Mouse (Mus musculus) heart, embryonic 15.5 days (tissue): ENCODE results near the gene Rtel1. TPM values are rescaled to one million over a fixed set of nuclear protein-coding genes. Genes with fewer than 3 reads are reported as not detected.

Experiments
- ATAC-seq: fragments of 200-750 bp; cut with Nextera tagmentation; replicated peaks from 2 replicates; pipeline ENCODE4 v1.8.0; 2017; ENCODE audit warnings: low read depth, moderate TSS enrichment; ENCODE audit not compliant: insufficient number of reproducible peaks, insufficient read depth, low FRiP score
- H3K27ac ChIP-seq: fragments of 300-500 bp; sonication (generic); 2 replicates; pipeline ENCODE4 v1.5.1; 2015; ENCODE audit warnings: mild to moderate bottlenecking, inconsistent platforms
- H3K27me3 ChIP-seq: fragments of 300-500 bp; sonication (generic); 2 replicates; pipeline ENCODE4 v1.6.1; 2015; ENCODE audit warnings: inconsistent platforms
- H3K36me3 ChIP-seq: fragments of 300-500 bp; sonication (generic); 2 replicates; pipeline ENCODE4 v1.6.1; 2015; ENCODE audit warnings: mild to moderate bottlenecking, inconsistent platforms
- H3K4me1 ChIP-seq: fragments of 300-500 bp; sonication (generic); replicated peaks from 2 replicates; pipeline ENCODE4 v1.6.1; 2015; ENCODE audit warnings: inconsistent platforms
- H3K4me2 ChIP-seq: fragments of 300-500 bp; sonication (generic); 2 replicates; pipeline ENCODE4 v1.6.1; 2015; ENCODE audit warnings: inconsistent platforms, mild to moderate bottlenecking, moderate library complexity
- H3K4me3 ChIP-seq: fragments of 300-500 bp; sonication (generic); 2 replicates; pipeline ENCODE4 v1.5.1; 2015; ENCODE audit warnings: mild to moderate bottlenecking, inconsistent platforms
- H3K9ac ChIP-seq: fragments of 300-500 bp; sonication (generic); 2 replicates; pipeline ENCODE4 v1.6.1; 2015; ENCODE audit warnings: mild to moderate bottlenecking, inconsistent platforms
- H3K9me3 ChIP-seq: fragments of 300-500 bp; sonication (generic); replicated peaks from 2 replicates; pipeline ENCODE4 v1.6.1; 2016; ENCODE audit warnings: inconsistent platforms
- WGBS: fragments of 180-500 bp; shearing (Covaris S2); methylation state at CpG from one replicate; pipeline ENCODE4 v1.1.7; 2015; ENCODE audit warnings: mixed read lengths; 5-methylcytosine and 5-hydroxymethylcytosine counted together
- polyA plus RNA-seq: library from polyadenylated mRNA; unstranded; fragments of >200 nt; fragmentation: Nextera tagmentation; extraction: Ambion mirVana; gene quantifications from 2 replicates; pipeline ENCODE4 v1.2.1, GENCODE M21; 2015

Rtel1 gene
- polyA plus RNA-seq, 1 experiment from 2014 or later, result 18.0 TPM

DNA sequence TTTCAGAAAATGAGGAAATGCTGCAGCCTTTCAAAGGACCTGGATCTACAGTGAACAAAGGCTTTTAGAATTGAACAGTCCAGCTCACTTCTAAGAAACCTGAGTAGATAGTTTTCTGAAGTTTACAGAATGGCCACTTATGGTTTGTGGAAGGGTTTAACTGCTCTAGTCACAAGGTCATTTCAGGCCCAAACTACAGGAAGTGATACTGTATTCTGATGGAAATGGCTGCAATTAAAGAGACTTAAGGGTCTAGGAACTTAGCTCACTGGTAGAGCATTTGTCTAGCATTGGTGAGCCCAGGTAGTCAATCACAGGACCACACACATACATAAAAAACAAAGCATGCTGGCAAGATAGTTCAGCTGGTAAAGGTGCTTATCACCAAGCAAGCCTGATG lies 13.0 kb downstream of the Rtel1 start:
- Histone ChIP-seq H3K9ac (no peak overlapping the region), H3K9me3 (no peaks in the 10 kb centered on the region), H3K27me3 (no peaks in the 10 kb centered on the region), H3K4me2 (no peak overlapping the region), H3K27ac (no peak overlapping the region), H3K36me3 (peaks cover 68% of the 10 kb centered on the region), H3K4me3 (no peak overlapping the region), H3K4me1 (0 out of 2 replicates have a peak, but pooled peaks cover 2% of the 10 kb centered on the region)
- no peak for ATAC-seq

DNA sequence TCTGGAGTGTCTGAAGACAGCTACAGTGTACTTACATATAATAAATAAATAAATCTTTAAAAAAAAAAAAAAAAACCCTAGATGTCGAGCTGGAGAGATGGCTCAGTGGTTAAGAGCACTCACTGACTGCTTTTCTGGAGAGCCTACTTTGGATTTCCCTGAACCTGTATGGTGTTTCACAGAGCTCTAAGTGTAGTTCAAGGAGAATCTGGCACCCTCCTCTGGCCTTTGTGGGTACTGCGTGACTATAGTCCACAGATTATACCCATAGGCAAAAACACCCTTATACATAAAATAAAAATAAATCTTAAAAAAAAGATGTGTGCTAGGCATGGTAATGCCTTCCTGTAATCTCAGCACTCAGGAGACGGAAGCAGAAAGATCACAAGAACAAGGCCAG lies 14.5 kb downstream of the Rtel1 start:
- H3K4me2 ChIP-seq, result no peak overlapping the region
- 0 out of 2 replicates have a peak, but pooled peaks cover 2% of the 10 kb centered on the region for H3K4me1 ChIP-seq
- H3K27ac ChIP-seq, result no peak overlapping the region
- ATAC-seq, result no peak
- H3K36me3 ChIP-seq, result peaks cover 64% of the 10 kb centered on the region
- no peak overlapping the region for H3K4me3 ChIP-seq
- H3K9me3 ChIP-seq, result no peaks in the 10 kb centered on the region
- H3K27me3 ChIP-seq, result no peaks in the 10 kb centered on the region
- H3K9ac ChIP-seq, result no peak overlapping the region
- 69% methylated on average over 3 of the region's 3 CpGs for WGBS

DNA sequence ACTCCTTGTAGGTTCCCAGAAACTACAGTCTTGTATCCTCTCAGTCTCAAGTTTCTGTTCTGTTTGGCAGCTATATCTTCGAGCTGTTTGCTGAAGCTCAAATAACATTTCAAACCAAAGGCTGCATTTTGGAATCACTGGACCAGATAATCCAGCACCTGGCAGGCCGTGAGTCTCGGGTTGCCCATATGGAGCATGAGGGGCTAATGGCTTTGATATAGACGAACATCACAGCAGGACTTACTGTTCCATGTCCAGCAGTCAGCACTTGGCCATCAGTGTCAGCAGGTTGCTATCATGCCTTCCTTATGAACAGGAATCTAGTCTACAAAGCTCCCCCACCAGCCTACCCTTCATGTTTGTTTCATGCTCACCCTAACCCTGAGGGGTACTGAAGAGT lies 20.9 kb downstream of the Rtel1 start:
- Histone ChIP-seq H3K27me3 (no peaks in the 10 kb centered on the region), H3K9ac (no peak overlapping the region), H3K4me1 (peaks cover 14% of the 10 kb centered on the region), H3K27ac (no peak overlapping the region), H3K4me2 (no peak overlapping the region), H3K4me3 (no peak overlapping the region), H3K36me3 (peaks cover 55% of the 10 kb centered on the region), H3K9me3 (no peaks in the 10 kb centered on the region)
- ATAC-seq, result no peak
- WGBS, result 82% methylated on average over 4 of the region's 4 CpGs

DNA sequence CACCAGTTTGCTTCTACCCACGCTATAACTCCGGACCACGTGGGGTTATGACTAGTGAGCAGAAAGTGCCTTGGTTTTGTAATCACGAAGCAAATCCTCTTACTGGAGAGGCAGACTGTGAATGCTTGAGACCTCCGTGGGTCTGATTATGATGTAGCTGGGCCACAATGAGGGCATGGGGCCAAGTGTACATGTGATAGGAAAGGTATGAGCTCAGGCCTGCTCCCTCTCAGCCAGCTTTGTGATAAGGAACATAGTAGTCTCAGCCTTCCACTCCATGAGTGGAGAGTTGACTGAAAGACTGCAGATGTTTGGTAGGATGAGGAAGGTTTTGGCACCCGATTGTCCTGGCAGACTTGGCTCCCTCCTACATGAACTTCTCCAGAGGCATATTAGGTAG lies 23.2 kb downstream of the Rtel1 start:
- peak; percentile 75; the same call in 1 of the 2 replicates for ATAC-seq
- H3K9me3 ChIP-seq, result no peaks in the 10 kb centered on the region
- peaks cover 49% of the 10 kb centered on the region for H3K36me3 ChIP-seq
- peak overlapping the region; percentile 62 for H3K27ac ChIP-seq
- H3K4me1 ChIP-seq, result peaks cover 14% of the 10 kb centered on the region
- H3K4me3 ChIP-seq, result no peak overlapping the region
- 36% methylated on average over 6 of the region's 6 CpGs for whole genome bisulfite sequencing
- no peaks in the 10 kb centered on the region for H3K27me3 ChIP-seq
- no peak overlapping the region for H3K4me2 ChIP-seq
- H3K9ac ChIP-seq, result no peak overlapping the region

DNA sequence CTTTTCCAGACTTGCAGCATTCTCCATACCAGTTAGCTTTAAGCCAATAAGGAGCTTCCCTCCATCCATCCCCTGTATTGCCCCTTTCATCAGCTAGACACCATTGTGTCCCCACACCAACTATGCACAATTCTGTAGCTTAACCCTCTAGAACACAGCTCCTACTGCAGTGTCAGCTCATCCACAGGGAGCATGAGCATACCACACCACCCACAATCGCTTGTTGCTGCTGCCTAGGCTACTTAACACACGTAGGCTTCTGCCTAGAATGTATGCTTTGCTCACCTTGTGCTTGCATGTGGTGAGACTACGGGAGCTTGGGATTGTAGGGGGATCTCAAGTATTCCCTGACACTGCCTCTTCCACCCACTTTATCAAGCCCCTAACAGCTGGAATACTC lies 37.2 kb downstream of the Rtel1 start:
- Histone ChIP-seq H3K27ac (no peak overlapping the region), H3K4me3 (no peak overlapping the region), H3K9ac (no peak overlapping the region), H3K27me3 (no peaks in the 10 kb centered on the region), H3K9me3 (no peaks in the 10 kb centered on the region), H3K4me2 (no peak overlapping the region), H3K36me3 (peaks cover 73% of the 10 kb centered on the region), H3K4me1 (no peaks in the 10 kb centered on the region)
- ATAC-seq, result no peak
- 79% methylated on average over 3 of the region's 3 CpGs for WGBS

DNA sequence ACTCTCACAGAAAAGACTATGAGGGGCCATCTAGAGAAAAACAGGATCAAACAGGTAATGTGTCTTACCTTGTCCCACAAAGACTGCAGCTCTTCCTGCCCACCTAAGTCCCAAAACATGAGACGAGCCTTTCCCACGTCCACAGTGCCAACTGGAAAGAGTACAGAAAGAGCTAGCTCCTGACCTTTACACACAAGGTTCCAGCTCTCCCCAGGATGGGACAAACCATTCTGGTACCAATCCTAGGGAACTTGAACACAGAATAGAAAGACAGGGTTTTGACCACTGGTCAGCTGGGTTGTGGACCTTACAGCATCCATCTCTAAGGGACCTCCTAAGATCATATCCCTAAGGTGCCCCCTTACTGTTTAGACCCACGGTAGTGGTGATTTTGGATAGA lies 44.4 kb downstream of the Rtel1 start:
- Histone ChIP-seq H3K4me1 (peaks cover 30% of the 10 kb centered on the region), H3K4me3 (peak overlapping the region; percentile 86), H3K27me3 (no peaks in the 10 kb centered on the region), H3K4me2 (peak overlapping the region; percentile 88), H3K27ac (no peak overlapping the region), H3K9me3 (no peaks in the 10 kb centered on the region), H3K9ac (peak overlapping the region; percentile 75), H3K36me3 (peaks cover 30% of the 10 kb centered on the region)
- WGBS, result 74% methylated on average over 3 of the region's 3 CpGs
- ATAC-seq, result no peak

DNA sequence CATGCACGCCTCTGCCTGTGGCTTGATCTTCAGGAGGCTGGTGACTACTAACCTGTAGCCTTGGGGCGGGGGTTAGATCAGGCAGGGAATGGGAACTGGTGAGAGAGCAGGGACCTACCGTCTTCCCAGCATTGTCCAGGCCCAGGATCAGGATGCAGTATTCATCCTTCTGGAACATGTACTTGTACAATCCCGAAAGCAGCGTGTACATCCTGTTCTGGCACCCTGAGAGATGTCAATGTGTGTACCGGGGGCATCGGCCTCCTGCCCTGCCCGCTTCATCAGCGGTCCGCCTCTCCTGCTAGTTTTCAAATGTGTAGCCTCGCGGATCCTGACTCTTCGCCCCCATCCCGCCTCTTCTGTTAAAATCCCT lies 44.9 kb downstream of the Rtel1 start:
- Histone ChIP-seq H3K9ac (peak overlapping the region; percentile 75), H3K4me3 (peak overlapping the region; percentile 86), H3K4me2 (peak overlapping the region; percentile 88), H3K27me3 (no peaks in the 10 kb centered on the region), H3K4me1 (peaks cover 30% of the 10 kb centered on the region), H3K9me3 (no peaks in the 10 kb centered on the region), H3K27ac (peak overlapping the region; percentile 87), H3K36me3 (peaks cover 25% of the 10 kb centered on the region)
- ATAC-seq, result no peak
- 7% methylated on average over 14 of the region's 14 CpGs for WGBS

DNA sequence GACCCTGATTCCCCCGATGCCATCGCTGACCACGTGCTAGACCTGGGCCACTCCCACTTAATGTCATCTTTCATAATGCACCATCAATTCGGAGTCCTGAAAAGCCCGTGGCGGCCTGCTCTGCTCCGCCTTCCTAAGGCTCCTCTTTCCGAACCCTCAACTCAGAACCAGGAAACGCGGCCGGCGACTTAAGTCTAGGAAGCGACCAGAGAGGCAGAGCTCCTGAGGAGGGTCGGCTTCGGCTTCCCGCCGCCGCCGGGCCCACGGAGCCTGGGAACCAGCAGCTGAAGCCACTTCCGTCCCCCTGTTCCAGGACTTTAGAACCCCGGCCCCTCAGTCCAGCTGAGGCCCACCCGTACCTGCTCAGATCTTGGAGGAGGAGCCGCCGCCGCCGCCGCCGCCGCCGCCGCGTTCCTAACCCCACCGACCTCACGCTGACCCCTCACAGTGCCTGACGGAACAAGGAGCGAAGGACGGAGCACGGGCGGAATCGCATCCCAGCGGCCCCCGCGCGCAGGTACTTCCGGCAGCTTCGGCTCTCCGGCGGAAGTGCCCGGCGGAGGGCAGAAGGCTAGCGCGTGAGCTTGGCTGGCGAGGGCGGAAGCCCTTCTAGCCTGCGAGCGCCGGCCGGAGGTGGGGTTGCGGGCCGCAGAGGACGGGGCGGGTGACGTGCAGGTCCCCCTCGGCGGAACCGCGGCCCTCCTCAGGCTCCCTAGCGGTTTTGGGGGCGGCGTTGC lies 45.5 kb downstream of the Rtel1 start, which contains the start of the genes Zgpat and Arfrp1:
Gene Zgpat (plus strand): TSS at position 69 of the 737 bp plus-strand sequence.
Gene Arfrp1 (minus strand): TSS at position 545 of the 737 bp plus-strand sequence.
- Histone ChIP-seq H3K9ac (peak within 1 kb of the TSS; percentile 75), H3K4me3 (peak within 1 kb of the TSS; percentile 86), H3K36me3 (peaks cover 24% of the 10 kb centered on the region), H3K9me3 (no peaks in the 10 kb centered on the region), H3K27ac (peak within 1 kb of the TSS; percentile 87), H3K27me3 (no peaks in the 10 kb centered on the region), H3K4me2 (peak within 1 kb of the TSS; percentile 88), H3K4me1 (peaks cover 30% of the 10 kb centered on the region)
- peak; percentile 89 for ATAC-seq
- under 1% methylated on average over 71 of the region's 71 CpGs for WGBS

DNA sequence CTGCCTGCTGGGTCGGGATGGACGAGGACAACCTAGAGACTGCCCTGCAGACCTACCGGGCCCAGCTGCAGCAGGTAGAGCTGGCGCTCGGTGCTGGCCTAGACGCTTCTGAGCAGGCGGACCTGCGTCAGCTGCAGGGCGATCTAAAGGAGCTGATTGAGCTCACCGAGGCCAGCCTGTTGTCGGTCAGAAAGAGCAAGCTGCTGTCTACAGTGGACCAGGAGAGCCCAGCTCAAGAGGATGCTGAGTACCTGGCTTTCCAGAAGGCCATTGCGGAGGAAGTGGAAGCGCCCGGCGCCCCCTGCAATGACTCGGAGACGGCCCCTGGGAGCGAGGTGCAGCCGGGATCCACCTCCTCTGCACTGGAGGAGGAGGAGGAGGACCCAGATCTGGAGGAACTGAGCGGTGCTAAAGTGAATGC lies 46.1 kb downstream of the Rtel1 start:
- 0% methylated on average over 20 of the region's 20 CpGs for WGBS
- H3K36me3 ChIP-seq, result peaks cover 22% of the 10 kb centered on the region

DNA sequence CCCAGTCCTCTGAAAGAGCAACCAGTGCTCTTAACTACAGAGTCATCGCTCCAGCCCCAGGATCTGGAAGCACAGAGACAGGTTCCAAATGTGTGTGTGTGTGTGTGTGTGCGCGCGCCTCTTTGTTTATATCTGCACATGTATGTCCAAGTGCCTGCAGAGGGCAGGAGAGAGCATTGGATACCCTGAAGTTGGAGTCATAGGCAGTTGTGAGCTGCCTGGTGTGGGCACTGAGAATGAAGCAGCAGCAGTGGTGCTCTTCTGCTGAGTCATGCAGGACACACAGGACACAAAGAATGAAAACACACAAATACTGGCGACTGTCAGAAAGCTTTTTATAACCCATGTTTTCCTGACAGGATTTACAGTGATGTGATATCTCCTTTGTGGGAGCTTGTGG lies 50.5 kb downstream of the Rtel1 start:
- Histone ChIP-seq H3K4me2 (no peak overlapping the region), H3K9ac (no peak overlapping the region), H3K36me3 (peaks cover 10% of the 10 kb centered on the region), H3K4me1 (peaks cover 19% of the 10 kb centered on the region), H3K9me3 (no peaks in the 10 kb centered on the region), H3K27ac (no peak overlapping the region), H3K4me3 (no peak overlapping the region), H3K27me3 (no peaks in the 10 kb centered on the region)
- no peak for ATAC-seq
- WGBS, result 93% methylated on average over 5 of the region's 5 CpGs

More for the DNA sequence above, 46.1 kb downstream of the Rtel1 start:
- Histone ChIP-seq H3K9me3 (no peaks in the 10 kb centered on the region), H3K27me3 (no peaks in the 10 kb centered on the region), H3K9ac (peak overlapping the region; percentile 75), H3K4me1 (peaks cover 30% of the 10 kb centered on the region), H3K4me2 (peak overlapping the region; percentile 88), H3K27ac (peak overlapping the region; percentile 87), H3K4me3 (peak overlapping the region; percentile 86)
- ATAC-seq, result peak; percentile 32

DNA sequence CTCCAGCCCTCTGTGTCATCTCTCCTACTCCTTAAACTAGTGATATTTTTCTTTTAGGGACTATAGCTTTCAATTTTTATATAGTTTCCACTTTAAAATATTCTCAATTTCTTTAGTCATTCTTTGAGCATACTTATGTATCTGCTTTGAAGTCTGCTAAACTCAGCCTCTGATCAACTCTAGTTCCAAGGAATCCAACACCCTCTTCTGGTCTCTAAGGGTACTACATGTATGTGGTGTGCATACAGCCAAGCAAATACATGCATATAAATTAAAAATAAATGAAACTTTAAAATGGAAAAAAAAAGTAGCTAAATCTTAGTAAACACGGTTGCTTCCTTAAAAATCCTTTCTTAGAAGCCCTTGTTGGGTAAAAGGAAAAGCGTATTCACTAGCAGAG lies 56.2 kb downstream of the Rtel1 start:
- Histone ChIP-seq H3K9ac (no peak overlapping the region), H3K4me1 (no peaks in the 10 kb centered on the region), H3K4me2 (no peak overlapping the region), H3K9me3 (no peaks in the 10 kb centered on the region), H3K4me3 (no peak overlapping the region), H3K36me3 (peaks cover 27% of the 10 kb centered on the region), H3K27ac (no peak overlapping the region), H3K27me3 (no peaks in the 10 kb centered on the region)
- 88% methylated on average over 2 of the region's 2 CpGs for WGBS
- ATAC-seq, result no peak

DNA sequence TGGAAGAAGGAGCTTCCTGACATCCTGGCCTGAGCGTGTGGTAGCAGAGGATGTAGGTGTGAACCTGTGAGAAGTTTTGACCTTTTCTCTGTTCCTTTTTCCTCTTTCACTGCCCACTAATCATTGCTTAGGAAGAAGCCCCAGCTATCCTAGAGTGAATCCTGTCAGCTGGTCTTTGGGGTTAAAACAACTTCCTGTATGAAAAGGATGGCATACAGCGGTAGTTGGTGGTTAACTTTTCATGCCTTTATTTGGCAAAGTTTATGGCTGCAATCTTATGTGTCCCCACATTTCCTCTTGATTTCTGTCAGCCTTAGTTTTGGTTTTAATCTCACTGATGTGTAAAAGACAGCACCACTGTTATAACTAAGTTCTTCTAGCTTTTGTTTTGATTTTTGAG lies 57.7 kb downstream of the Rtel1 start:
- no peaks in the 10 kb centered on the region for H3K9me3 ChIP-seq
- H3K36me3 ChIP-seq, result peaks cover 30% of the 10 kb centered on the region
- no peaks in the 10 kb centered on the region for H3K4me1 ChIP-seq
- H3K4me3 ChIP-seq, result no peak overlapping the region
- no peak overlapping the region for H3K27ac ChIP-seq
- no peak for ATAC-seq
- WGBS, result 61% methylated on average over 2 of the region's 2 CpGs
- no peaks in the 10 kb centered on the region for H3K27me3 ChIP-seq
- no peak overlapping the region for H3K4me2 ChIP-seq
- no peak overlapping the region for H3K9ac ChIP-seq
